Mouse (Mus musculus): ENCODE data around the gene Ccdc186. TPM values are rescaled to one million over a fixed set of nuclear protein-coding genes. Genes with fewer than 3 reads are reported as not detected.
"Not testable (repeated sequence)": the region's sequence is repeated elsewhere in the genome, so short reads cannot be mapped to it uniquely, and the experiment has no call there.

Gene Ccdc186
- polyA plus RNA-seq, 1 experiment from 2014 or later, result 19.3 TPM

DNA sequence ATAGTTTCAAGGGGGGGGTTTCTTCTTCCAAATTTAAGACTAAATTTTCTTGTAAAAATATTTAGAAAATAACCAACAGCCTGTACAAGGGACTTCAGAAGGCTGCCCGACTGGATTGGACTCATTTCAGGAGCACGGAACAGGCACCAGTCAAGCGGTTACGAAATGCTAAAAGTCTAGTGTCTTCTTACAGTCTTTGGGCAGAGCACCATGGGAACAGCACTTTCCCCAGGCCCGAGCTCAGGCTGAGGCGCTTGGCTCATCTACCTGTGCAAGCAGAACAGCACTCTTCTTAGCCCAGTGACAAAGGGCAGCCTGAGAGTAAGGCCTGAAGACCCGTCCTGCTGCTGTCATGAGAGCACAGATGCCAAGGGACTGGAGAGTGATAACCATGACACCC, 34.1 kb downstream of the Ccdc186 start:
- Histone ChIP-seq H3K9ac (ENCODE audit: low read length) (no peak overlapping the region), H3K4me1 (ENCODE audit: control insufficient read depth, insufficient read depth, low read length) (no peaks in the 10 kb centered on the region), H3K36me3 (ENCODE audit: control insufficient read depth, insufficient read depth, low read length) (peaks cover 7% of the 10 kb centered on the region), H3K9me3 (replicated peaks; ENCODE audit: control insufficient read depth, low read length) (no peaks in the 10 kb centered on the region), H3K27me3 (ENCODE audit: control insufficient read depth, insufficient read depth, low read length) (no peaks in the 10 kb centered on the region), H3K27ac (ENCODE audit: low read length) (no peak overlapping the region), H3K4me2 (ENCODE audit: low read depth, low read length) (no peak overlapping the region), H3K4me3 (replicated peaks; ENCODE audit: low read length) (no peak overlapping the region)
- no peak for ATAC-seq (ENCODE audit: insufficient read depth, low FRiP score)
- WGBS, result 88% methylated on average over 7 of the region's 7 CpGs

- WGBS, result 93% methylated on average over 7 of the region's 7 CpGs
- H3K27me3 ChIP-seq (ENCODE audit: control insufficient read depth, insufficient read depth, low read length); H3K4me1 ChIP-seq (ENCODE audit: control insufficient read depth, insufficient read depth, low read length); H3K36me3 ChIP-seq (ENCODE audit: control insufficient read depth, insufficient read depth, low read length); H3K9me3 ChIP-seq (replicated peaks; ENCODE audit: control insufficient read depth, low read length); H3K4me3 ChIP-seq (replicated peaks; ENCODE audit: low read length); H3K27ac ChIP-seq (ENCODE audit: low read length); ATAC-seq (ENCODE audit: insufficient read depth, low FRiP score); H3K9ac ChIP-seq (ENCODE audit: low read length); H3K4me2 ChIP-seq (ENCODE audit: low read depth, low read length): not testable (repeated sequence)
Observed at GRCm38 (mm10) chr19:56778532-56778931, 43.5 kb downstream of the Ccdc186 start.

DNA sequence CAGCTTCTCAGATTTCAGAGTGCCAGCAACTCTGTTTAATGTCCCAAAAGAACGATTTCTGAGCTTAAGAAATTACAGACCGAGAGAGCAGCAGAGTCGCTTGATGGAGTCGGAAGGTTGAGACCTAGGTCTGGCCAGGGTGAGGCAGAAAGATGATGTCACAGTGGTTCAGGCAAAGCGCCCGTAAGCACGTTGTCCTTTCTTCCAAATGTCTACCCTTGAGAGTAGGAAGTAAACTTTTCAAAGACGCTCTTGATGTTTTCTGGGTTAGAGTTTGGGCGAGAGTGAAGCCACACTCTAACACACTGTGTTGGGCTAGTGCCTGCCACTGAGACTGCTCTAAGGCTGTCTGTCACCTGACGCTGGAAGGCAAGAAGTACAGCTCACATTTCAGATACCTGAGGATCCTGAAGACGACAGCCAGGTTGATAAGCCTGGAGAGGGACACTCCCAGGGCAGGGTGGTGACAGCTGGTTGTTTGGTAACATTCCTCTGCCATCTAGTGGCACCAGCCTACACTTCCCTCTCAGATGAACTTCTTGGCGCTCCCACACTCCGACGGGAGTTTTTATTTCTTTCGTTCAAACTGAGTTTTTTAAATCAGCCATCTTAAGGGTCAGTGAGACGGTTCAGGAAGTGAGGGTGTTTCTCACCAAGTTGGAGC, 45.1 kb downstream of the Ccdc186 start:
- Histone ChIP-seq H3K27me3 (ENCODE audit: control insufficient read depth, insufficient read depth, low read length) (peaks cover 5% of the 10 kb centered on the region; the same call in 1 of the 2 replicates), H3K4me3 (replicated peaks; ENCODE audit: low read length) (no peak overlapping the region), H3K36me3 (ENCODE audit: control insufficient read depth, insufficient read depth, low read length) (no peaks in the 10 kb centered on the region), H3K4me1 (ENCODE audit: control insufficient read depth, insufficient read depth, low read length) (no peaks in the 10 kb centered on the region; the same call in 1 of the 2 replicates), H3K27ac (ENCODE audit: low read length) (no peak overlapping the region), H3K4me2 (ENCODE audit: low read depth, low read length) (peak overlapping the region; percentile 50), H3K9me3 (replicated peaks; ENCODE audit: control insufficient read depth, low read length) (no peaks in the 10 kb centered on the region), H3K9ac (ENCODE audit: low read length) (no peak overlapping the region; the same call in 1 of the 2 replicates)
- WGBS, result 17% methylated on average over 16 of the region's 16 CpGs
- ATAC-seq (ENCODE audit: insufficient read depth, low FRiP score), result peak; percentile 52; the same call in 1 of the 2 replicates

- Histone ChIP-seq H3K9me3 (replicated peaks; ENCODE audit: control insufficient read depth, low read length) (no peaks in the 10 kb centered on the region), H3K4me3 (replicated peaks; ENCODE audit: low read length) (peak overlapping the region; percentile 26), H3K4me2 (ENCODE audit: low read depth, low read length) (peak overlapping the region; percentile 50), H3K36me3 (ENCODE audit: control insufficient read depth, insufficient read depth, low read length) (no peaks in the 10 kb centered on the region), H3K27ac (ENCODE audit: low read length) (no peak overlapping the region), H3K4me1 (ENCODE audit: control insufficient read depth, insufficient read depth, low read length) (no peaks in the 10 kb centered on the region; the same call in 1 of the 2 replicates), H3K9ac (ENCODE audit: low read length) (peak overlapping the region; percentile 41; the same call in 1 of the 2 replicates), H3K27me3 (ENCODE audit: control insufficient read depth, insufficient read depth, low read length) (peaks cover 5% of the 10 kb centered on the region; the same call in 1 of the 2 replicates)
- ATAC-seq (ENCODE audit: insufficient read depth, low FRiP score), result no peak
- WGBS, result 6% methylated on average over 18 of the region's 18 CpGs
Observed at GRCm38 (mm10) chr19:56775893-56776718, 45.9 kb downstream of the Ccdc186 start.

GRCm38 (mm10) chr19:56774971-56775892, 46.8 kb downstream of the Ccdc186 start:
- 37% methylated on average over 24 of the region's 24 CpGs for WGBS
- ATAC-seq (ENCODE audit: insufficient read depth, low FRiP score), result no peak
- Histone ChIP-seq H3K9me3 (replicated peaks; ENCODE audit: control insufficient read depth, low read length) (no peaks in the 10 kb centered on the region), H3K4me3 (replicated peaks; ENCODE audit: low read length) (peak overlapping the region; percentile 26), H3K4me1 (ENCODE audit: control insufficient read depth, insufficient read depth, low read length) (no peaks in the 10 kb centered on the region; the same call in 1 of the 2 replicates), H3K9ac (ENCODE audit: low read length) (peak overlapping the region; percentile 41; the same call in 1 of the 2 replicates), H3K36me3 (ENCODE audit: control insufficient read depth, insufficient read depth, low read length) (no peaks in the 10 kb centered on the region), H3K27ac (ENCODE audit: low read length) (no peak overlapping the region), H3K27me3 (ENCODE audit: control insufficient read depth, insufficient read depth, low read length) (peaks cover 5% of the 10 kb centered on the region; the same call in 1 of the 2 replicates), H3K4me2 (ENCODE audit: low read depth, low read length) (peak overlapping the region; percentile 50)

DNA sequence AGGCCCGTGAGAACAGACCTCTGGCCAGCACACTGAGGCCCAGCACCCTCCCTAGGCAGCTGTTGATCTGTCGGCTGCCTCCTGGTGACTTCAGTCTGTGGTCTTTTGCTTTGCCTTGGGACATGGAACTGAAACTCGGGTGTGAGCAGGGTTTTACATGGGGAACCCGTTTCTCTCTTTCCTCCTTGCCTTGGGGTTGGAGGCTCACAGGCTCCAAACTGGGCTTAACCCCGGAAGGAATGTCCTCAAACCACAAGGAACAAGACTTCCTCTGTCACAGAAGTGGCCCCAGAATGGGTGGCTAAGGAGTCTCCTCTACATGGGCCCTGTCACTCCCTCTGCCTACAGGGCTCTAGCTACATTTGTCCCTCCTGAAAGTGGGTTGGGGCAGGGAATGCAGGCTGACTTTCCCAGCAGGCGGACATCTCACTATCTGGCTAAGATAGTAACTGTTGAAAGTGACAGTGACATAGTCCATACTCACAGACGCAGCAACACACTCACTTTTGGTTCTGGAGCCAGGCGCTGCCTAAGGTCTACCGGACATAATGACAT, 47.5 kb downstream of the Ccdc186 start:
- H3K9me3 ChIP-seq (replicated peaks; ENCODE audit: control insufficient read depth, low read length), result no peaks in the 10 kb centered on the region
- no peak overlapping the region for H3K4me2 ChIP-seq (ENCODE audit: low read depth, low read length)
- H3K27me3 ChIP-seq (ENCODE audit: control insufficient read depth, insufficient read depth, low read length), result peaks cover 5% of the 10 kb centered on the region; the same call in 1 of the 2 replicates
- no peaks in the 10 kb centered on the region for H3K36me3 ChIP-seq (ENCODE audit: control insufficient read depth, insufficient read depth, low read length)
- WGBS, result 68% methylated on average over 9 of the region's 9 CpGs
- no peak overlapping the region for H3K27ac ChIP-seq (ENCODE audit: low read length)
- H3K4me3 ChIP-seq (replicated peaks; ENCODE audit: low read length), result no peak overlapping the region
- ATAC-seq (ENCODE audit: insufficient read depth, low FRiP score), result no peak
- no peak overlapping the region for H3K9ac ChIP-seq (ENCODE audit: low read length)
- no peaks in the 10 kb centered on the region; the same call in 1 of the 2 replicates for H3K4me1 ChIP-seq (ENCODE audit: control insufficient read depth, insufficient read depth, low read length)

- Histone ChIP-seq H3K4me1 (ENCODE audit: control insufficient read depth, insufficient read depth, low read length) (no peaks in the 10 kb centered on the region; the same call in 1 of the 2 replicates), H3K27me3 (ENCODE audit: control insufficient read depth, insufficient read depth, low read length) (peaks cover 5% of the 10 kb centered on the region; the same call in 1 of the 2 replicates), H3K9me3 (replicated peaks; ENCODE audit: control insufficient read depth, low read length) (no peaks in the 10 kb centered on the region), H3K4me3 (replicated peaks; ENCODE audit: low read length) (no peak overlapping the region), H3K4me2 (ENCODE audit: low read depth, low read length) (no peak overlapping the region), H3K27ac (ENCODE audit: low read length) (no peak overlapping the region), H3K9ac (ENCODE audit: low read length) (no peak overlapping the region), H3K36me3 (ENCODE audit: control insufficient read depth, insufficient read depth, low read length) (no peaks in the 10 kb centered on the region)
- WGBS, result 65% methylated on average over 10 of the region's 10 CpGs
- ATAC-seq (ENCODE audit: insufficient read depth, low FRiP score), result no peak
Observed at GRCm38 (mm10) chr19:56773393-56773971, 48.5 kb downstream of the Ccdc186 start.

GRCm38 (mm10) chr19:56772158-56772557, 49.8 kb downstream of the Ccdc186 start:
- Histone ChIP-seq H3K4me3 (replicated peaks; ENCODE audit: low read length) (no peak overlapping the region), H3K27ac (ENCODE audit: low read length) (no peak overlapping the region), H3K9ac (ENCODE audit: low read length) (no peak overlapping the region), H3K36me3 (ENCODE audit: control insufficient read depth, insufficient read depth, low read length) (no peaks in the 10 kb centered on the region), H3K9me3 (replicated peaks; ENCODE audit: control insufficient read depth, low read length) (no peaks in the 10 kb centered on the region), H3K4me2 (ENCODE audit: low read depth, low read length) (no peak overlapping the region), H3K4me1 (ENCODE audit: control insufficient read depth, insufficient read depth, low read length) (no peaks in the 10 kb centered on the region; the same call in 1 of the 2 replicates), H3K27me3 (ENCODE audit: control insufficient read depth, insufficient read depth, low read length) (0 out of 2 replicates have a peak, but pooled peaks cover 5% of the 10 kb centered on the region)
- ATAC-seq (ENCODE audit: insufficient read depth, low FRiP score), result no peak
- 78% methylated on average over 7 of the region's 7 CpGs for WGBS

Data from stomach, embryonic 16.5 days (tissue).